ENCODE assay signal across 8 mouse cellular contexts in the genomic region with DNA sequence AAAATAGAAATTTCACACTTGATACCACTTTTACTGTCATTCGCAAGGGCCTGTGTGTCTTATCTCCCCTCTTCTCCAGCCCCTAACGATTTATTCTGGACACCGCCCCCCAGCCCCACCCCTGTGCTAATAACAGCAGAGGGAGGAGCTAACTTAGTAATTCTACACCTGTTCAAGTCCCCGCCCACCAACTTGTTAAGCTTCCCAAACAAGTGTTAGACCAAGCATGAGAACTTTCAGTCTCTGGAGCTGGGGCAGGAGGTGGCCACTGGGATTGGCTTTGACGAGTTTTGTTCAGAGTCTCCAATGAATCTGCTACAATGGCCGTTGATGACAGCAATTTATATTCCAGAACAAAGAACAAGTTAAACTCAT.
DNase-seq lines count a peak whose midpoint lies in the region; ATAC-seq and TF ChIP-seq lines count a peak whose summit lies in the region.

No protein-coding gene starts in this region.

- no peak overlapping the region for H3K27ac ChIP-seq in thymus, adult 2 months (ENCODE audit: control insufficient read depth, insufficient read depth, low read length)
- H3K27ac ChIP-seq in macrophage: no peak overlapping the region

- intact Hi-C loops in heart, postnatal 10 days (cut with DNase I): no loop called here

- 8% methylated on average over 6 of the region's 6 CpGs for WGBS in thymus, adult 2 months
- 17% methylated on average over 6 of the region's 6 CpGs for WGBS in macrophage (ENCODE audit: missing documents)

- TF ChIP-seq POLR2A in thymus, adult 2 months (IDR thresholded peaks at IDR 0.05; ENCODE audit: control insufficient read depth, extremely low read depth, insufficient read depth, low read length, poor library complexity): no peak

- peaks cover 4% of the 10 kb centered on the region for H3K4me1 ChIP-seq in thymus, adult 2 months (replicated peaks; ENCODE audit: control insufficient read depth, insufficient read depth, low read length)
- peaks cover 7% of the 10 kb centered on the region for H3K4me1 ChIP-seq in erythroblast, embryonic 14.5 days (ENCODE audit: control insufficient read depth)

- no peaks in the 10 kb centered on the region for H3K27me3 ChIP-seq in thymus, adult 2 months (ENCODE audit: control insufficient read depth, insufficient read depth, low read length)
- no peaks in the 10 kb centered on the region for H3K27me3 ChIP-seq in erythroblast, embryonic 14.5 days (ENCODE audit: control insufficient read depth)
- no peaks in the 10 kb centered on the region for H3K27me3 ChIP-seq in splenic B cell, adult 2 months (ENCODE audit: control insufficient read depth, insufficient read depth, low read length, poor library complexity, severe bottlenecking)

- no peaks in the 10 kb centered on the region for H3K36me3 ChIP-seq in thymus, adult 2 months (ENCODE audit: control insufficient read depth, insufficient read depth, low read length)
- H3K36me3 ChIP-seq in erythroblast, embryonic 14.5 days (ENCODE audit: control insufficient read depth): no peaks in the 10 kb centered on the region
- no peaks in the 10 kb centered on the region for H3K36me3 ChIP-seq in macrophage (ENCODE audit: inconsistent target)
- H3K36me3 ChIP-seq in splenic B cell, adult 2 months (ENCODE audit: control insufficient read depth, insufficient read depth, low read length, poor library complexity, severe bottlenecking): no peaks in the 10 kb centered on the region

- H3K79me2 ChIP-seq in macrophage (ENCODE audit: inconsistent target): no peaks in the 10 kb centered on the region

- no peaks in the 10 kb centered on the region for H3K9me3 ChIP-seq in erythroblast, embryonic 14.5 days (ENCODE audit: control insufficient read depth, low read length)

- no peak for ATAC-seq in monocyte, adult 5-6 weeks (replicated peaks; ENCODE audit: insufficient number of reproducible peaks, low FRiP score, low TSS enrichment, poor library complexity, severe bottlenecking)

- DNase-seq in thymus, adult 2 months: no peak
- no peak for DNase-seq in thymus, postnatal 0 days (ENCODE audit: low spot score)
- DNase-seq in heart, postnatal 10 days: peak; percentile 79 to 82
- peak; percentile 77 for DNase-seq in kidney, postnatal 14 days
- peak; percentile 28 for DNase-seq in splenic B cell, adult 2 months (ENCODE audit: low read depth, low spot score)

- peak overlapping the region; percentile 60; the same call in 1 of the 2 replicates for H3K4me3 ChIP-seq in thymus, adult 2 months (ENCODE audit: control insufficient read depth, insufficient read depth, low read length)
- H3K4me3 ChIP-seq in erythroblast, embryonic 14.5 days (replicated peaks): peak overlapping the region; percentile 56
- H3K4me3 ChIP-seq in macrophage (ENCODE audit: inconsistent target): peak overlapping the region; percentile 50

- TF ChIP-seq CTCF in thymus, adult 2 months (IDR thresholded peaks at IDR 0.05; ENCODE audit: borderline replicate concordance, control insufficient read depth, extremely low read depth, insufficient read depth, low read length, poor library complexity): no peak

Comparison
In these comparisons a context has a peak if more than half of its experiments do, and no peak if none do; other contexts are left out.
1. DNase-seq: peak in heart, postnatal 10 days (2 of 2), kidney, postnatal 14 days (single experiment) and splenic B cell, adult 2 months (single experiment); none in thymus, adult 2 months (single experiment) and thymus, postnatal 0 days (single experiment).
2. Peak in every context shown above with its lines, with median percentiles within 50 percentile points of each other: H3K4me3 ChIP-seq.